Mouse (Mus musculus) hindbrain, embryonic 14.5 days (tissue): ENCODE results near the gene Pias3. TPM values are rescaled to one million over a fixed set of nuclear protein-coding genes. Genes with fewer than 3 reads are reported as not detected.
A peak's percentile ranks its signal among the peaks of the same experiment; 100 is the strongest.

Source experiments
- ATAC-seq: fragments of 200-750 bp; cut with Nextera tagmentation; 2 replicates; pipeline ENCODE4 v1.8.0; 2017; ENCODE audit warnings: moderate number of reproducible peaks, mild to moderate bottlenecking, moderate TSS enrichment, moderate library complexity; ENCODE audit not compliant: low FRiP score
- DNase-seq: peaks from one replicate; pipeline ENCODE4 v3.0.0-alpha.2; 2015; ENCODE audit warnings: low spot score
- H3K27ac ChIP-seq: fragments of 300-500 bp; sonication (generic); 2 replicates; pipeline ENCODE4 v1.5.1; 2014; ENCODE audit warnings: mild to moderate bottlenecking, moderate library complexity
- H3K27me3 ChIP-seq: fragments of 300-500 bp; sonication (generic); 2 replicates; pipeline ENCODE4 v1.6.1; 2014; ENCODE audit warnings: mild to moderate bottlenecking, low read length, mixed read lengths; ENCODE audit not compliant: control insufficient read depth, insufficient read depth
- H3K36me3 ChIP-seq: fragments of 300-500 bp; sonication (generic); replicated peaks from 2 replicates; pipeline ENCODE4 v1.6.1; 2014; ENCODE audit not compliant: control insufficient read depth, insufficient read depth
- H3K4me1 ChIP-seq: fragments of 300-500 bp; sonication (generic); replicated peaks from 2 replicates; pipeline ENCODE4 v1.6.1; 2014; ENCODE audit warnings: antibody characterized with exemption, low read length, mixed read lengths; ENCODE audit not compliant: control insufficient read depth, insufficient read depth
- H3K4me2 ChIP-seq: fragments of 300-500 bp; sonication (generic); replicated peaks from 2 replicates; pipeline ENCODE4 v1.6.1; 2014; ENCODE audit warnings: mild to moderate bottlenecking, moderate library complexity
- H3K4me3 ChIP-seq: fragments of 300-500 bp; sonication (generic); replicated peaks from 2 replicates; pipeline ENCODE4 v1.5.1; 2014; ENCODE audit warnings: mild to moderate bottlenecking, low read length
- H3K9ac ChIP-seq: fragments of 300-500 bp; sonication (generic); 2 replicates; pipeline ENCODE4 v1.6.1; 2014
- H3K9me3 ChIP-seq: fragments of 300-500 bp; sonication (generic); 2 replicates; pipeline ENCODE4 v1.6.1; 2016; ENCODE audit warnings: low read length; ENCODE audit not compliant: control insufficient read depth
- WGBS: fragments of 180-500 bp; shearing (Covaris S2); extraction: QIAGEN DNeasy Blood & Tissue Kit; methylation state at CpG from one replicate; pipeline ENCODE4 v1.1.7; 2014; 5-methylcytosine and 5-hydroxymethylcytosine counted together
- polyA plus RNA-seq: library from polyadenylated mRNA; unstranded; fragments of >200 nt; fragmentation: Nextera tagmentation; extraction: Ambion mirVana; gene quantifications from 2 replicates; pipeline ENCODE4 v1.2.1, GENCODE M21; 2014

Gene Pias3
- polyA plus RNA-seq, 1 experiment from 2014 or later, result 29.3 TPM

GRCm38 (mm10) chr3:96708684-96709064 lies 12.5 kb downstream of the Pias3 start:
- WGBS, result 42% methylated on average over 2 of the region's 2 CpGs
- ATAC-seq (no peak; the same call in 1 of the 2 replicates), DNase-seq (no peak)
- H3K9me3 ChIP-seq, result no peaks in the 10 kb centered on the region
- no peaks in the 10 kb centered on the region; the same call in 1 of the 2 replicates for H3K4me1 ChIP-seq
- H3K36me3 ChIP-seq, result peaks cover 48% of the 10 kb centered on the region
- H3K4me2 ChIP-seq, result peak overlapping the region; percentile 98
- no peak overlapping the region for H3K9ac ChIP-seq
- no peak overlapping the region for H3K4me3 ChIP-seq
- no peak overlapping the region for H3K27ac ChIP-seq
- H3K27me3 ChIP-seq, result no peaks in the 10 kb centered on the region

- DNase-seq, result no peak
- Histone ChIP-seq H3K27ac (no peak overlapping the region), H3K4me3 (no peak overlapping the region), H3K36me3 (peaks cover 74% of the 10 kb centered on the region), H3K4me1 (no peaks in the 10 kb centered on the region), H3K9me3 (no peaks in the 10 kb centered on the region), H3K9ac (no peak overlapping the region), H3K27me3 (no peaks in the 10 kb centered on the region), H3K4me2 (no peak overlapping the region)
- no peak for ATAC-seq
- WGBS, result 93% methylated on average over 5 of the region's 5 CpGs
Measured at GRCm38 (mm10) chr3:96714286-96714685, 18.1 kb downstream of the Pias3 start.

GRCm38 (mm10) chr3:96715854-96716253 lies 19.7 kb downstream of the Pias3 start:
- H3K9ac ChIP-seq, result no peak overlapping the region
- peaks cover 71% of the 10 kb centered on the region for H3K36me3 ChIP-seq
- DNase-seq (no peak), ATAC-seq (no peak)
- no peaks in the 10 kb centered on the region for H3K4me1 ChIP-seq
- no peaks in the 10 kb centered on the region for H3K9me3 ChIP-seq
- no peak overlapping the region for H3K4me2 ChIP-seq
- no peak overlapping the region for H3K27ac ChIP-seq
- H3K27me3 ChIP-seq, result no peaks in the 10 kb centered on the region
- no peak overlapping the region for H3K4me3 ChIP-seq
- 92% methylated on average over 2 of the region's 2 CpGs for WGBS

GRCm38 (mm10) chr3:96719173-96719572 lies 23.0 kb downstream of the Pias3 start:
- no peaks in the 10 kb centered on the region for H3K4me1 ChIP-seq
- H3K4me3 ChIP-seq, result no peak overlapping the region
- WGBS, result 37% methylated on average over 14 of the region's 14 CpGs
- no peaks in the 10 kb centered on the region for H3K9me3 ChIP-seq
- DNase-seq, result peak; percentile 43
- H3K4me2 ChIP-seq, result no peak overlapping the region
- H3K27me3 ChIP-seq, result no peaks in the 10 kb centered on the region
- H3K9ac ChIP-seq, result no peak overlapping the region
- H3K27ac ChIP-seq, result no peak overlapping the region
- H3K36me3 ChIP-seq, result peaks cover 62% of the 10 kb centered on the region
- no peak for ATAC-seq

GRCm38 (mm10) chr3:96727343-96727827 lies 31.2 kb downstream of the Pias3 start, which contains the start of the genes Polr3c and Rnf115:
Polr3c (minus strand) TSS chr3:96727628.
Rnf115 (plus strand) TSS chr3:96727664.
- WGBS, result under 1% methylated on average over 35 of the region's 52 CpGs
- H3K27ac ChIP-seq, result peak within 1 kb of the TSS; percentile 84
- DNase-seq, result peak; percentile 89
- H3K9me3 ChIP-seq, result no peaks in the 10 kb centered on the region
- H3K4me1 ChIP-seq, result peaks cover 23% of the 10 kb centered on the region
- ATAC-seq, result peak; percentile 97
- H3K9ac ChIP-seq, result peak within 1 kb of the TSS; percentile 94
- H3K4me3 ChIP-seq, result peak within 1 kb of the TSS; percentile 95
- H3K36me3 ChIP-seq, result peaks cover 12% of the 10 kb centered on the region
- peak within 1 kb of the TSS; percentile 65 for H3K4me2 ChIP-seq
- H3K27me3 ChIP-seq, result no peaks in the 10 kb centered on the region

GRCm38 (mm10) chr3:96727828-96728633 lies 31.8 kb downstream of the Pias3 start:
- H3K36me3 ChIP-seq, result 0 out of 2 replicates have a peak, but pooled peaks cover 8% of the 10 kb centered on the region
- no peaks in the 10 kb centered on the region for H3K27me3 ChIP-seq
- H3K9ac ChIP-seq, result peak overlapping the region; percentile 94
- H3K4me3 ChIP-seq, result peak overlapping the region; percentile 95
- H3K4me1 ChIP-seq, result peaks cover 23% of the 10 kb centered on the region
- H3K4me2 ChIP-seq, result peak overlapping the region; percentile 65
- H3K9me3 ChIP-seq, result no peaks in the 10 kb centered on the region
- DNase-seq (peak; percentile 39), ATAC-seq (peak; percentile 61)
- H3K27ac ChIP-seq, result peak overlapping the region; percentile 84
- WGBS, result under 1% methylated on average over 42 of the region's 42 CpGs

- peaks cover 23% of the 10 kb centered on the region for H3K4me1 ChIP-seq
- peak overlapping the region; percentile 84; the same call in 1 of the 2 replicates for H3K27ac ChIP-seq
- WGBS, result 60% methylated on average over 7 of the region's 7 CpGs
- DNase-seq, result no peak
- peak overlapping the region; percentile 94 for H3K9ac ChIP-seq
- no peak for ATAC-seq
- peak overlapping the region; percentile 65 for H3K4me2 ChIP-seq
- peak overlapping the region; percentile 95 for H3K4me3 ChIP-seq
- H3K27me3 ChIP-seq, result no peaks in the 10 kb centered on the region
- H3K9me3 ChIP-seq, result no peaks in the 10 kb centered on the region
- 0 out of 2 replicates have a peak, but pooled peaks cover 1% of the 10 kb centered on the region for H3K36me3 ChIP-seq
Measured at GRCm38 (mm10) chr3:96728634-96729402, 32.6 kb downstream of the Pias3 start.

- no peak overlapping the region for H3K4me3 ChIP-seq
- H3K36me3 ChIP-seq, result no peaks in the 10 kb centered on the region
- H3K9me3 ChIP-seq, result no peaks in the 10 kb centered on the region
- DNase-seq (no peak), ATAC-seq (no peak)
- 80% methylated on average over 3 of the region's 3 CpGs for WGBS
- peaks cover 23% of the 10 kb centered on the region for H3K4me1 ChIP-seq
- no peak overlapping the region for H3K9ac ChIP-seq
- peak overlapping the region; percentile 65 for H3K4me2 ChIP-seq
- no peak overlapping the region for H3K27ac ChIP-seq
- H3K27me3 ChIP-seq, result no peaks in the 10 kb centered on the region
Measured at GRCm38 (mm10) chr3:96729403-96729784, 33.2 kb downstream of the Pias3 start.

- ATAC-seq (no peak), DNase-seq (no peak)
- no peak overlapping the region for H3K4me3 ChIP-seq
- no peaks in the 10 kb centered on the region for H3K9me3 ChIP-seq
- no peak overlapping the region for H3K9ac ChIP-seq
- no peaks in the 10 kb centered on the region for H3K36me3 ChIP-seq
- no peak overlapping the region for H3K4me2 ChIP-seq
- no peak overlapping the region for H3K27ac ChIP-seq
- peaks cover 23% of the 10 kb centered on the region for H3K4me1 ChIP-seq
- 73% methylated on average over 5 of the region's 5 CpGs for WGBS
- H3K27me3 ChIP-seq, result no peaks in the 10 kb centered on the region
Measured at GRCm38 (mm10) chr3:96730785-96731184, 34.6 kb downstream of the Pias3 start.
